Mouse (Mus musculus): ENCODE data around the gene Fmnl2. TPM values are rescaled to one million over a fixed set of nuclear protein-coding genes. Genes with fewer than 3 reads are reported as not detected.

Gene Fmnl2
- polyA plus RNA-seq, 2 experiments = 12.6 to 27.2 TPM

GRCm38 (mm10) chr2:52920701-52921435 lies 63.2 kb downstream of the Fmnl2 start:
- WGBS = 88% methylated on average over 5 of the region's 5 CpGs
- H3K4me1 ChIP-seq (ENCODE audit: control insufficient read depth, insufficient read depth, low read length) = no peaks in the 10 kb centered on the region
- DNase-seq (ENCODE audit: low spot score) (no peak), ATAC-seq (ENCODE audit: low FRiP score, low read depth) (no peak)
- H3K27ac ChIP-seq (replicated peaks; ENCODE audit: low read depth, low read length) = no peak overlapping the region
- no peaks in the 10 kb centered on the region for H3K27me3 ChIP-seq (ENCODE audit: control insufficient read depth, insufficient read depth, low read length)
- no peaks in the 10 kb centered on the region for H3K9me3 ChIP-seq (ENCODE audit: control insufficient read depth, low read length)
- no peaks in the 10 kb centered on the region for H3K36me3 ChIP-seq (ENCODE audit: control insufficient read depth, insufficient read depth, low read length)
- H3K4me3 ChIP-seq (replicated peaks; ENCODE audit: low read length) = no peak overlapping the region
- H3K9ac ChIP-seq (ENCODE audit: low read depth, low read length, severe bottlenecking) = no peak overlapping the region
- TF ChIP-seq POLR2A (IDR thresholded peaks at IDR 0.05; ENCODE audit: borderline replicate concordance, extremely low read depth, insufficient read depth, insufficient read length) = no peak
- H3K4me2 ChIP-seq (replicated peaks; ENCODE audit: low read depth, low read length, severe bottlenecking) = no peak overlapping the region

- no peak overlapping the region for H3K4me2 ChIP-seq (replicated peaks; ENCODE audit: low read depth, low read length, severe bottlenecking)
- no peaks in the 10 kb centered on the region for H3K9me3 ChIP-seq (ENCODE audit: control insufficient read depth, low read length)
- 90% methylated on average over 3 of the region's 3 CpGs for WGBS
- no peaks in the 10 kb centered on the region for H3K27me3 ChIP-seq (ENCODE audit: control insufficient read depth, insufficient read depth, low read length)
- no peak overlapping the region for H3K27ac ChIP-seq (replicated peaks; ENCODE audit: low read depth, low read length)
- no peak overlapping the region for H3K9ac ChIP-seq (ENCODE audit: low read depth, low read length, severe bottlenecking)
- no peak for ATAC-seq (ENCODE audit: low FRiP score, low read depth)
- peaks cover 18% of the 10 kb centered on the region for H3K4me1 ChIP-seq (ENCODE audit: control insufficient read depth, insufficient read depth, low read length)
- no peak for TF ChIP-seq POLR2A (IDR thresholded peaks at IDR 0.05; ENCODE audit: borderline replicate concordance, extremely low read depth, insufficient read depth, insufficient read length)
- no peak overlapping the region for H3K4me3 ChIP-seq (replicated peaks; ENCODE audit: low read length)
- H3K36me3 ChIP-seq (ENCODE audit: control insufficient read depth, insufficient read depth, low read length) = no peaks in the 10 kb centered on the region
- no peak for DNase-seq (ENCODE audit: low spot score)
Measured at GRCm38 (mm10) chr2:52925062-52925461, 67.4 kb downstream of the Fmnl2 start.

GRCm38 (mm10) chr2:52927381-52927780 lies 69.7 kb downstream of the Fmnl2 start:
- Histone ChIP-seq H3K4me3 (replicated peaks; ENCODE audit: low read length) (no peak overlapping the region), H3K9ac (ENCODE audit: low read depth, low read length, severe bottlenecking) (no peak overlapping the region), H3K27ac (replicated peaks; ENCODE audit: low read depth, low read length) (no peak overlapping the region), H3K27me3 (ENCODE audit: control insufficient read depth, insufficient read depth, low read length) (no peaks in the 10 kb centered on the region), H3K4me1 (ENCODE audit: control insufficient read depth, insufficient read depth, low read length) (peaks cover 23% of the 10 kb centered on the region), H3K4me2 (replicated peaks; ENCODE audit: low read depth, low read length, severe bottlenecking) (no peak overlapping the region), H3K9me3 (ENCODE audit: control insufficient read depth, low read length) (no peaks in the 10 kb centered on the region), H3K36me3 (ENCODE audit: control insufficient read depth, insufficient read depth, low read length) (no peaks in the 10 kb centered on the region)
- ATAC-seq (ENCODE audit: low FRiP score, low read depth) (no peak), DNase-seq (ENCODE audit: low spot score) (no peak)
- WGBS = 38% methylated on average over 3 of the region's 3 CpGs
- no peak for TF ChIP-seq POLR2A (IDR thresholded peaks at IDR 0.05; ENCODE audit: borderline replicate concordance, extremely low read depth, insufficient read depth, insufficient read length)

GRCm38 (mm10) chr2:52927858-52928301 lies 70.2 kb downstream of the Fmnl2 start:
- no peak for TF ChIP-seq POLR2A (IDR thresholded peaks at IDR 0.05; ENCODE audit: borderline replicate concordance, extremely low read depth, insufficient read depth, insufficient read length)
- Histone ChIP-seq H3K27ac (replicated peaks; ENCODE audit: low read depth, low read length) (no peak overlapping the region), H3K9ac (ENCODE audit: low read depth, low read length, severe bottlenecking) (no peak overlapping the region), H3K36me3 (ENCODE audit: control insufficient read depth, insufficient read depth, low read length) (no peaks in the 10 kb centered on the region), H3K4me1 (ENCODE audit: control insufficient read depth, insufficient read depth, low read length) (peaks cover 23% of the 10 kb centered on the region), H3K4me3 (replicated peaks; ENCODE audit: low read length) (no peak overlapping the region), H3K9me3 (ENCODE audit: control insufficient read depth, low read length) (no peaks in the 10 kb centered on the region), H3K4me2 (replicated peaks; ENCODE audit: low read depth, low read length, severe bottlenecking) (no peak overlapping the region), H3K27me3 (ENCODE audit: control insufficient read depth, insufficient read depth, low read length) (no peaks in the 10 kb centered on the region)
- ATAC-seq (ENCODE audit: low FRiP score, low read depth) (no peak), DNase-seq (ENCODE audit: low spot score) (no peak)
- WGBS = 35% methylated on average over 10 of the region's 10 CpGs

GRCm38 (mm10) chr2:52928401-52928800 lies 70.7 kb downstream of the Fmnl2 start:
- no peak for TF ChIP-seq POLR2A (IDR thresholded peaks at IDR 0.05; ENCODE audit: borderline replicate concordance, extremely low read depth, insufficient read depth, insufficient read length)
- Histone ChIP-seq H3K9me3 (ENCODE audit: control insufficient read depth, low read length) (no peaks in the 10 kb centered on the region), H3K9ac (ENCODE audit: low read depth, low read length, severe bottlenecking) (no peak overlapping the region), H3K27ac (replicated peaks; ENCODE audit: low read depth, low read length) (no peak overlapping the region), H3K27me3 (ENCODE audit: control insufficient read depth, insufficient read depth, low read length) (no peaks in the 10 kb centered on the region), H3K4me3 (replicated peaks; ENCODE audit: low read length) (no peak overlapping the region), H3K4me2 (replicated peaks; ENCODE audit: low read depth, low read length, severe bottlenecking) (no peak overlapping the region), H3K36me3 (ENCODE audit: control insufficient read depth, insufficient read depth, low read length) (no peaks in the 10 kb centered on the region), H3K4me1 (ENCODE audit: control insufficient read depth, insufficient read depth, low read length) (peaks cover 26% of the 10 kb centered on the region)
- DNase-seq (ENCODE audit: low spot score) (no peak), ATAC-seq (ENCODE audit: low FRiP score, low read depth) (no peak)
- 41% methylated on average over 3 of the region's 3 CpGs for WGBS

Data from limb, embryonic 14.5 days (tissue).